Mouse (Mus musculus): ENCODE measurements around the gene Hus1b. TPM values are rescaled to one million over a fixed set of nuclear protein-coding genes. Genes with fewer than 3 reads are reported as not detected.
A peak's percentile ranks its signal among the peaks of the same experiment; 100 is the strongest.

Gene Hus1b
- total RNA-seq (2021) = under 1 TPM; 0.30 to 0.43 TPM

- intact Hi-C loops (cut with DNase I) = no loop called here
- no peak for DNase-seq
These were observed at the start of gene Hus1b for GRCm38 (mm10) chr13:30947540-30947939. TSS of gene Hus1b (minus strand) at chr13:30947759.

GRCm38 (mm10) chr13:30994249-30994858 is 46.8 kb upstream of the Hus1b start:
- intact Hi-C loops (cut with DNase I) = no loop called here
- DNase-seq = no peak

- intact Hi-C loops (cut with DNase I) = no loop called here
- peak; percentile 51 to 72 for DNase-seq
These were observed 46.3 kb upstream of the Hus1b start for GRCm38 (mm10) chr13:30993819-30994218.

GRCm38 (mm10) chr13:30990233-30990632 is 42.7 kb upstream of the Hus1b start:
- intact Hi-C loops (cut with DNase I) = no loop called here
- DNase-seq = no peak

- DNase-seq = no peak
- intact Hi-C loops (cut with DNase I) = loop anchor here (5.0 to 10.0 kb wide), 3 partner anchors 327 to 638 kb away; partner anchors contain the start of genes A530084C06Rik, Foxf2 and Foxq1
These were observed 42.2 kb upstream of the Hus1b start for GRCm38 (mm10) chr13:30989710-30990109.

GRCm38 (mm10) chr13:30987686-30988085 is 40.1 kb upstream of the Hus1b start:
- no peak for DNase-seq
- intact Hi-C loops (cut with DNase I) = loop anchor here (5.0 to 10.0 kb wide), 3 partner anchors 325 to 640 kb away; partner anchors contain the start of genes A530084C06Rik, Foxf2 and Foxq1

- intact Hi-C loops (cut with DNase I) = loop anchor here (5.0 to 10.0 kb wide), 3 partner anchors 325 to 640 kb away; partner anchors contain the start of genes A530084C06Rik, Foxf2 and Foxq1
- DNase-seq = peak; percentile 7 to 12
These were observed 39.4 kb upstream of the Hus1b start for GRCm38 (mm10) chr13:30986934-30987455.

- intact Hi-C loops (cut with DNase I) = loop anchor here (5.0 to 10.0 kb wide), 3 partner anchors 324 to 641 kb away; partner anchors contain the start of genes A530084C06Rik, Foxf2 and Foxq1
These were observed 38.3 kb upstream of the Hus1b start for GRCm38 (mm10) chr13:30985598-30986466.

GRCm38 (mm10) chr13:30985275-30985597 is 37.7 kb upstream of the Hus1b start:
- DNase-seq = no peak
- intact Hi-C loops (cut with DNase I) = loop anchor here (5.0 to 10.0 kb wide), 3 partner anchors 323 to 642 kb away; partner anchors contain the start of genes A530084C06Rik, Foxf2 and Foxq1

More at GRCm38 (mm10) chr13:30985598-30986466, 38.3 kb upstream of the Hus1b start:
- DNase-seq = peak; percentile 65 to 68

- DNase-seq = peak; percentile 44 to 68
- intact Hi-C loops (cut with DNase I) = loop anchor here (1.0 to 10.0 kb wide), 3 partner anchors 93 to 573 kb away; partner anchors contain the start of genes A530084C06Rik and Foxq1
These were observed 34.1 kb upstream of the Hus1b start for GRCm38 (mm10) chr13:30981666-30982065.

GRCm38 (mm10) chr13:30978224-30978623 is 30.7 kb upstream of the Hus1b start:
- intact Hi-C loops (cut with DNase I) = no loop called here

GRCm38 (mm10) chr13:30976536-30977084 is 29.1 kb upstream of the Hus1b start:
- intact Hi-C loops (cut with DNase I) = no loop called here

More at GRCm38 (mm10) chr13:30978224-30978623, 30.7 kb upstream of the Hus1b start:
- DNase-seq = no peak

GRCm38 (mm10) chr13:30974247-30974630 is 26.7 kb upstream of the Hus1b start:
- DNase-seq = no peak
- intact Hi-C loops (cut with DNase I) = no loop called here

More at GRCm38 (mm10) chr13:30976536-30977084, 29.1 kb upstream of the Hus1b start:
- no peak for DNase-seq

- intact Hi-C loops (cut with DNase I) = no loop called here
- peak; percentile 90 to 91 for DNase-seq
These were observed 26.1 kb upstream of the Hus1b start, which contains the start of the genes Exoc2 and Gm5447 for GRCm38 (mm10) chr13:30973501-30974246. TSS of gene Exoc2 (minus strand) at chr13:30974093. TSS of gene Gm5447 (plus strand) at chr13:30974204.

- intact Hi-C loops (cut with DNase I) = no loop called here
- DNase-seq = no peak
These were observed 24.5 kb upstream of the Hus1b start for GRCm38 (mm10) chr13:30972102-30972501.

GRCm38 (mm10) chr13:30971047-30971446 is 23.5 kb upstream of the Hus1b start:
- DNase-seq = no peak
- intact Hi-C loops (cut with DNase I) = no loop called here

- intact Hi-C loops (cut with DNase I) = no loop called here
- peak; percentile 48 to 61 for DNase-seq
These were observed 20.8 kb upstream of the Hus1b start for GRCm38 (mm10) chr13:30968311-30968710.

GRCm38 (mm10) chr13:30966507-30966911 is 18.9 kb upstream of the Hus1b start:
- peak in 1 of 2 experiments; percentile 23 for DNase-seq
- intact Hi-C loops (cut with DNase I) = no loop called here

- no peak for DNase-seq
- intact Hi-C loops (cut with DNase I) = no loop called here
These were observed 14.4 kb upstream of the Hus1b start for GRCm38 (mm10) chr13:30961932-30962331.

- intact Hi-C loops (cut with DNase I) = no loop called here
- no peak for DNase-seq
These were observed 13.2 kb upstream of the Hus1b start for GRCm38 (mm10) chr13:30960714-30961113.
